Mouse (Mus musculus) kidney, postnatal 0 days (tissue): Measurements from ENCODE around the gene Rmnd5b. TPM values are rescaled to one million over a fixed set of nuclear protein-coding genes. Genes with fewer than 3 reads are reported as not detected.
"Not testable (repeated sequence)": the region's sequence is repeated elsewhere in the genome, so short reads cannot be mapped to it uniquely, and the experiment has no call there.

Experiments
- ATAC-seq: fragments of 200-750 bp; cut with Nextera tagmentation; replicated peaks from 2 replicates; pipeline ENCODE4 v1.8.0; 2017; ENCODE audit warnings: low read depth, moderate number of reproducible peaks, moderate TSS enrichment, moderate library complexity; ENCODE audit not compliant: low FRiP score
- DNase-seq: peaks from one replicate; pipeline ENCODE4 v3.0.0-alpha.2; 2016; ENCODE audit warnings: low spot score
- H3K27ac ChIP-seq: fragments of 300-500 bp; sonication (generic); 2 replicates; pipeline ENCODE4 v1.5.1; 2014; ENCODE audit warnings: mild to moderate bottlenecking
- H3K27me3 ChIP-seq: fragments of 300-500 bp; sonication (generic); 2 replicates; pipeline ENCODE4 v1.6.1; 2014; ENCODE audit warnings: low read length, mixed read lengths; ENCODE audit not compliant: insufficient read depth
- H3K36me3 ChIP-seq: fragments of 300-500 bp; sonication (generic); 2 replicates; pipeline ENCODE4 v1.6.1; 2014; ENCODE audit warnings: low read length, mixed read lengths; ENCODE audit not compliant: insufficient read depth
- H3K4me1 ChIP-seq: fragments of 300-500 bp; sonication (generic); replicated peaks from 2 replicates; pipeline ENCODE4 v1.6.1; 2014; ENCODE audit warnings: antibody characterized with exemption, low read length, mixed read lengths; ENCODE audit not compliant: insufficient read depth
- H3K4me2 ChIP-seq: fragments of 300-500 bp; sonication (generic); 2 replicates; pipeline ENCODE4 v1.6.1; 2014; ENCODE audit warnings: mild to moderate bottlenecking, low read length, moderate library complexity, mixed read lengths
- H3K4me3 ChIP-seq: fragments of 300-500 bp; sonication (generic); replicated peaks from 2 replicates; pipeline ENCODE4 v1.5.1; 2014; ENCODE audit warnings: low read depth, low read length
- H3K9ac ChIP-seq: fragments of 300-500 bp; sonication (generic); 2 replicates; pipeline ENCODE4 v1.6.1; 2014; ENCODE audit warnings: low read depth, low read length
- H3K9me3 ChIP-seq: fragments of 300-500 bp; sonication (generic); replicated peaks from 2 replicates; pipeline ENCODE4 v1.6.1; 2016; ENCODE audit warnings: low read length, inconsistent platforms, mixed read lengths
- CTCF ChIP-seq: IDR thresholded peaks from 2 replicates; pipeline ENCODE4 v1.5.1; 2016; ENCODE audit warnings: antibody characterized with exemption, low read depth, mild to moderate bottlenecking, moderate library complexity
- WGBS: fragments of 180-500 bp; shearing (Covaris S2); extraction: QIAGEN DNeasy Blood & Tissue Kit; methylation state at CpG from one replicate; pipeline ENCODE4 v1.1.7; 2014; 5-methylcytosine and 5-hydroxymethylcytosine counted together
- polyA plus RNA-seq: library from polyadenylated mRNA; unstranded; fragments of >200 nt; fragmentation: Nextera tagmentation; extraction: Ambion mirVana; gene quantifications from 2 replicates; pipeline ENCODE4 v1.2.1, GENCODE M21; 2015

Gene Rmnd5b
- polyA plus RNA-seq, 1 experiment from 2014 or later, result 40.8 TPM

DNA sequence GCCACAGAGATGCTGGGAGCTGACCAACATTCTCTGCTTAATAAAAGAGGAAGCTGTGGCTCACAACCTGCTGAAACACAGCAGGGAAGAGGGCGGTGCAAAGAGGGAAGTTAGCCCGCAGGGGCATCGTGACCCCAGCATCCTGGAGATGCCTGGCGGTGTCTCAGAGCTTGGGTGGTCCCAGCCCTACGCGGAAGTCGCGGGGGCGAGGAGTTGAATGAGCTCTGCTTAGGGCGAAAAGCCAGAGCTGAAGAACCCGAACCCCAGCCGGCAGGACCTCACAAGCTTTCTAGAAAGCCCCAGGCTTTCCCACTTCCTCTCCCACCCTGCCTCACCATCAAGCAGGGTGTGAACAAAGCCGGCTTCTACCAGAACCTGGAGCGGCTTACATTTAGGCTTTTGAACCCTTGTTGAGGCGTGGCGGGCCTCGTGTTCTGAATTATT, 2.3 kb upstream of the Rmnd5b start:
- Histone ChIP-seq H3K9me3 (no peaks in the 10 kb centered on the region), H3K36me3 (no peaks in the 10 kb centered on the region), H3K4me2 (peak overlapping the region; percentile 50), H3K4me3 (peak overlapping the region; percentile 14; the same call in 1 of the 2 replicates), H3K4me1 (peaks cover 8% of the 10 kb centered on the region; the same call in 1 of the 2 replicates), H3K9ac (peak overlapping the region; percentile 46), H3K27me3 (no peaks in the 10 kb centered on the region), H3K27ac (peak overlapping the region; percentile 77)
- 5% methylated on average over 17 of the region's 17 CpGs for WGBS
- no peak for ATAC-seq
- DNase-seq, result peak; percentile 68
- TF ChIP-seq CTCF, result no peak

DNA sequence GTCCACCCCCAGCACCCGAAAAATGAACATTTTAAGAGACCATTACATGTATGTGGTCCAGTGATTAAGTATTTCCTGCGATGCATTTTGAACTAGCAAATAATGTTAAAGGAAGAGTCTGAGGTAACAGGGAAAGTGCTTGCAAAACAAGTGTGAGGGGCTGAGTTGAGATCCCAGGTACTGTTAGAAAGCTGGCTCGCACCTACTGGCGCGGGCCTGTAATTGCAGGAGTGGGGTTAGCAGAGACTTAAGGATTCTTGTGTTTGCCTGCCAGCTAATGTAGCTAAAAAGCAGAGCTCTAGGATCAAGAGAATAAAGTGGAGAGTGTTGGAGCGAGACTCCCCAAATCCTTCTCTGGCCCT, 608 bp upstream of the Rmnd5b start:
- DNase-seq (peak; percentile 91), ATAC-seq (no peak)
- peak overlapping the region; percentile 88 for H3K27ac ChIP-seq
- peak overlapping the region; percentile 84 for H3K4me3 ChIP-seq
- peaks cover 14% of the 10 kb centered on the region; the same call in 1 of the 2 replicates for H3K4me1 ChIP-seq
- peak overlapping the region; percentile 85 for H3K4me2 ChIP-seq
- peak; percentile 73 for TF ChIP-seq CTCF
- no peaks in the 10 kb centered on the region for H3K36me3 ChIP-seq
- WGBS, result 5% methylated on average over 6 of the region's 6 CpGs
- no peaks in the 10 kb centered on the region for H3K27me3 ChIP-seq
- H3K9me3 ChIP-seq, result no peaks in the 10 kb centered on the region
- peak overlapping the region; percentile 84 for H3K9ac ChIP-seq

DNA sequence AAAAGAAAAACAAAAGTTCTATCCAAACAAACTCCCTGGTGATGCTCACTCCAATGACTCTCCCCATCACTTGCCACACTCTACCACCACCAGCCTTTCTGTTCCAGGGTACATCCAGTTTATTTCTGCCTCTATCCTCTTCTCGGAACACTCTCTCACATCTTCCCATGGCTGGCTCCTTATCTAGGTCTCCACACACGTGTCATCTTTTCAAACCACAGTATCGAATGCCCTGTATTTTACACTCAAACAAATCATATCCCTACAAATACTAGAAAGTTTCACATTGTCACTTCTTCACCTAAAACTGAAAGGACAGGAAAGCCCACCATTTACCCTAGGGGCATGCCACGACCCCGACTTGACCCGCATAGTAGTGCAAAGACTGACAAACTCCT, 570 bp downstream of the Rmnd5b start:
- WGBS, result 13% methylated on average over 6 of the region's 6 CpGs
- H3K4me3 ChIP-seq, result peak overlapping the region; percentile 84
- peak overlapping the region; percentile 84 for H3K9ac ChIP-seq
- no peak for TF ChIP-seq CTCF
- H3K27ac ChIP-seq, result peak overlapping the region; percentile 88; the same call in 1 of the 2 replicates
- H3K4me1 ChIP-seq, result peaks cover 14% of the 10 kb centered on the region; the same call in 1 of the 2 replicates
- H3K27me3 ChIP-seq, result no peaks in the 10 kb centered on the region
- peak overlapping the region; percentile 85 for H3K4me2 ChIP-seq
- ATAC-seq (no peak), DNase-seq (no peak)
- no peaks in the 10 kb centered on the region for H3K36me3 ChIP-seq
- H3K9me3 ChIP-seq, result no peaks in the 10 kb centered on the region

DNA sequence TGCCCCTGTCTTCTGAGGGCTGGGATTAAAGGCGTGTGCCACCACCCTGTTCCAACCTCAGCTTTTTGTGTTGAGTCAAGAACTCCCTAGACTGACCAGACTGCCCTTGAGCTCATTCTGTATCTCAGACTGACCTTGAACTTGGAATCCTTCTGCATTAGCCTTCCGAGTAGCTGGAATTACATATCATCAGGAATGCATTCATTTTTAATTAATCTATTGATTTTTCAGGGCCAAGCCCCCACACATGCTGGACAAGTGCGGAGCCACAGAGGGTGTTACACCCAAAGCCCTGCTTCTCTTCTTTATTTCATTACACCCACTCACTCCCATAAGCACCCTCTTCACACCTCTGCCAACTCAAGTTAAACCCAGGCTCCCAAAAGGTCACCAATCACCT, 2.0 kb downstream of the Rmnd5b start:
- ATAC-seq (no peak), DNase-seq (no peak)
- peaks cover 14% of the 10 kb centered on the region; the same call in 1 of the 2 replicates for H3K4me1 ChIP-seq
- no peak overlapping the region for H3K27ac ChIP-seq
- no peak overlapping the region for H3K9ac ChIP-seq
- H3K36me3 ChIP-seq, result 0 out of 2 replicates have a peak, but pooled peaks cover under 1% of the 10 kb centered on the region
- no peaks in the 10 kb centered on the region for H3K27me3 ChIP-seq
- no peak for TF ChIP-seq CTCF
- 95% methylated on average over 3 of the region's 3 CpGs for WGBS
- no peak overlapping the region for H3K4me3 ChIP-seq
- H3K9me3 ChIP-seq, result no peaks in the 10 kb centered on the region
- H3K4me2 ChIP-seq, result no peak overlapping the region

DNA sequence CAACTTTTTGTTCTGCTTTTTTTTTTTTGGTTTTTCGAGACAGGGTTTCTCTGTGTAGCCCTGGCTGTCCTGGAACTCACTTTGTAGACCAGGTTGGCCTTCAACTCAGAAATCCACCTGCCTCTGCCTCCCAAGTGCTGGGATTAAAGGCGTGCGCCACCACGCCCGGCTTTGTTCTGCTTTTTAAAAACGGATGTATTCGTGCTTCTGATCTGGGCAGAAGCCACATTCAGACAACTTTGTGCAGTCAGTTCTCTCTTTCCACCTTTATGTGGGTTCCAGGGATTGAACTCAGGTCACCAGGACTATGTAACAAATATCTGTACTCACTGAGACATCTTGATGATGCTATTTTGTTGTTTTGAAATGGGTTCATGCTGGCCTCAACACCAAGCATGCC, 2.5 kb downstream of the Rmnd5b start:
- not testable (repeated sequence) for H3K27me3 ChIP-seq, H3K27ac ChIP-seq, H3K36me3 ChIP-seq, H3K9me3 ChIP-seq, H3K4me2 ChIP-seq, ATAC-seq, H3K9ac ChIP-seq, H3K4me3 ChIP-seq, DNase-seq
- H3K4me1 ChIP-seq, result peaks cover 13% of the 10 kb centered on the region; the same call in 1 of the 2 replicates
- WGBS, result 95% methylated on average over 7 of the region's 7 CpGs

DNA sequence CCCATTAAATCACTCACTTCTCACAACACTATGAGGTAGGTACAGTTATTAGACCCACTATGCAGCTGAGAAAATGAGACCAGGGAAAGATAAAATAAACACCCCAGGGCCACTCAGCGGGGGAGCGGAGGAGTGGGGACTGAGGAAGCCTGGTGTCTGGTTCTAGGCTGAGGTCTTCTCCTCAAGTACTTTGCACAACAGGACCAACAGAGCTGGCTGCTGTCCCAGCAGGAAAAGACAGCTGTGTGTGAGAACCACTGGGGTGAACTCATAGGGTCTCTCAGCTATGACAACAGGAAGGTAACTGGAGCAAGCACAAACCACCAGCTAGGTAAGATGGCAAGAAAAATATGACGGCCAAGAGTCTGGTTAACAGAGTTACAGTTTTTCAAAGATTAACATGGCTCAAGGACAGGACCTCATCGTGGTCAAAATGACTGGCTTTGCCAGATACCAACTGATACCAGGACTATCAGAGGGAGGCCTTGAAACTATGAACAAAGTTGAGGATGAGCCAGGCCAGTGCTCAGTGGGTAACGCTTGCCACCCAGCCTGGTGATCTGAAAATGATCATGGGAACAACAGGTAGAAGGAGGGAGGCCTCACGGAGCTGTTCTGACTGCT, 3.5 kb downstream of the Rmnd5b start:
- no peak for TF ChIP-seq CTCF
- Histone ChIP-seq H3K9ac (no peak overlapping the region), H3K27me3 (no peaks in the 10 kb centered on the region), H3K27ac (peak overlapping the region; percentile 73), H3K4me3 (no peak overlapping the region), H3K4me2 (no peak overlapping the region), H3K4me1 (0 out of 2 replicates have a peak, but pooled peaks cover 7% of the 10 kb centered on the region), H3K9me3 (no peaks in the 10 kb centered on the region), H3K36me3 (0 out of 2 replicates have a peak, but pooled peaks cover 10% of the 10 kb centered on the region)
- DNase-seq, result no peak
- ATAC-seq, result no peak
- 55% methylated on average over 6 of the region's 6 CpGs for WGBS
